Mouse (Mus musculus) lung, postnatal 14 days (tissue): ENCODE results near the gene Cbarp.

ENCODE experiments used
- DNase-seq: peaks from one replicate; pipeline ENCODE4 v3.0.0; 2021

Gene Cbarp

GRCm38 (mm10) chr10:80087483-80087882 lies 53.2 kb downstream of the Cbarp start:
- DNase-seq: no peak

DNA sequence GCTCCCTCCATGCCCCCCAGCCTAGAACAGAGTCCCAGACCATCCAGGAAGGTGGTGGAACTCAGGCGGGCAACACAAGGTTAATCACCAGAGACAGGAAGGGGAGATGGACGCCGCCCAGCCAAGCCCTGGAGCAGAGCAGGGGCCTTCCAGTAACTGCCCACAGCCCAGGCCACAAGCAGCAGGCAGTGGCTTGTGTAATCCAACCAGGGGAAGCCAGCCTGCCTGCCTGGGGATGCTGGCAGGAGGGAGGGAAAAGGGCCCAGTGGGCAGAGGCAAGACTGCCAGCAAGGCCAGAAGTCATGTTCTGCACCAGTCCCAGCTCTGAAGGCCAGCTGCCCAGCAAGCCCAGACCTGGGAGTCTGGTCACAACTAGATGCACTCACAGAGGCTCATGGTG lies 53.8 kb downstream of the Cbarp start:
- DNase-seq: peak; percentile 49

DNA sequence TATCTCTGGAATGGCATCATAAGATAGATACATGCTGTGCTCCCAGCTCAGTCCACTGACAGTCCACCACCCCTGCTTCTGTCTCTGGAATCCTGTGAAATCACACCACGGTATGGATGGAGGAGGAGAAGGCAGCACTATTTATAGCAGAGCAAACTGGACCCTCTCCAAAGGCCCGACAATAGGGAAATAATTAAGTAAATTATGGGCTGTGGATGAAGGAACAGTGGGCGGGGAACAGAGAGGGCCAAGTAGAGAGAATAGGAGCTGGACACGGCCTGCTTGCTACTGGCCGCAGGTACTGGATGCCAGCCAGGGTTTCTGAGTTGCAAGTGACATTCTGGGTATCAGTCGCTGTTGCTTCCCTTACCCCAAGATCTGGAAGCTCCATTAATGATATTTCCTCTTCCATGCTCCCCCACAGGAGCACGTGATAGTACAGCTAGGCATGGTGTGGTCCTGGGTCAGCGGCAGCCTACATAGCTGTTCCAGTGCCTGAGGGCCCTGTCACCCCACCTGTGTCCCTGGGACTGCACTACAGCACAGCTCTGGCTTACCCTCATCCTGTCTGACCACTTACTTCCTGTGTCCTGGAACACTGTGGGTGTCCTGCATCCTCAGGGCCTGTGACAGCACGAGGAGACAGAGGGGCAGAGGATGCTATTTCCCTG lies 55.7 kb downstream of the Cbarp start:
- peak; percentile 74 for DNase-seq

- DNase-seq: no peak
Measured at GRCm38 (mm10) chr10:80081075-80081474, 59.6 kb downstream of the Cbarp start.
